Mouse (Mus musculus) forebrain, embryonic 10.5 days (tissue): ENCODE data around the gene Cd70. TPM values are rescaled to one million over a fixed set of nuclear protein-coding genes. Genes with fewer than 3 reads are reported as not detected.

ENCODE experiments used
- DNase-seq: peaks from one replicate; pipeline ENCODE4 v3.0.0-alpha.2; 2017; ENCODE audit warnings: low spot score; ENCODE audit errors: extremely low spot score
- H3K27ac ChIP-seq: fragments of 300-500 bp; sonication (generic); 2 replicates; pipeline ENCODE4 v1.5.1; 2016; ENCODE audit warnings: mild to moderate bottlenecking
- H3K27me3 ChIP-seq: fragments of 300-500 bp; sonication (generic); 2 replicates; pipeline ENCODE4 v1.6.1; 2016; ENCODE audit warnings: mild to moderate bottlenecking; ENCODE audit not compliant: poor library complexity, severe bottlenecking
- H3K36me3 ChIP-seq: fragments of 300-500 bp; sonication (generic); replicated peaks from 2 replicates; pipeline ENCODE4 v1.6.1; 2016; ENCODE audit warnings: mild to moderate bottlenecking, moderate library complexity
- H3K4me1 ChIP-seq: fragments of 300-500 bp; sonication (generic); 2 replicates; pipeline ENCODE4 v1.6.1; 2016
- H3K4me3 ChIP-seq: fragments of 300-500 bp; sonication (generic); 2 replicates; pipeline ENCODE4 v1.5.1; 2016; ENCODE audit warnings: mild to moderate bottlenecking, moderate library complexity
- H3K9me3 ChIP-seq: fragments of 300-500 bp; sonication (generic); 2 replicates; pipeline ENCODE4 v1.6.1; 2016; ENCODE audit warnings: mild to moderate bottlenecking, moderate library complexity
- WGBS: fragments of 180-500 bp; shearing (Covaris S2); methylation state at CpG from one replicate; pipeline ENCODE4 v1.1.7; 2016; 5-methylcytosine and 5-hydroxymethylcytosine counted together
- polyA plus RNA-seq: library from polyadenylated mRNA; unstranded; fragments of >200 nt; fragmentation: Nextera tagmentation; extraction: Ambion mirVana; gene quantifications from 2 replicates; pipeline ENCODE4 v1.2.1, GENCODE M21; 2016

The Cd70 gene
- polyA plus RNA-seq, 1 experiment from 2014 or later, result not detected

- Histone ChIP-seq H3K27ac (peak within 1 kb of the TSS; percentile 90), H3K36me3 (peaks cover 23% of the 10 kb centered on the region), H3K27me3 (no peaks in the 10 kb centered on the region), H3K4me1 (peaks cover 31% of the 10 kb centered on the region), H3K4me3 (peak within 1 kb of the TSS; percentile 65), H3K9me3 (no peaks in the 10 kb centered on the region)
- under 1% methylated on average over 54 of the region's 61 CpGs for WGBS
- DNase-seq, result peak; percentile 71
Observed at GRCm38 (mm10) chr17:57105181-57106034, 44.2 kb downstream of the Cd70 start, which contains the start of gene Tnfsf9. Gene Tnfsf9, plus strand, starts transcription at chr17:57105325.

DNA sequence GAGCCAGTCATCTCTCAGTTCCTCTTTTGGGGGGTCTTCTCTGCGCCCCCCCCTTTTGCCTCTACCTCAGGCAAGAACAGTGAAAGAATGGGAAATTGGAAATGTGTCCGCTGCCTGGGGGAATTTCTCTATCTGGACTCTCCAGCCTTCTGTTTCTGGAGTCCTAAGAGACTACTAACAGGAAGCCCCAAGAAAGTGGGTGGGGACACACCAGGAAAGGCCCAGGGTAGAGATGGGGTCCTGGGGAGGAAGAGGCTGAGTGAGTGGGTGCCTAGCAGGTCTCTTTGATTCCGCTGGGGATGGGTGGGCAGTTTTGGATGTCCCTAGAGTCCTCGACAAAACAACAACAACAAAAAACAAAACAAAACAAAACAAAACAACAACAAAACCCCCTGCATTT, 45.1 kb downstream of the Cd70 start:
- peak overlapping the region; percentile 90 for H3K27ac ChIP-seq
- no peak for DNase-seq
- no peaks in the 10 kb centered on the region for H3K9me3 ChIP-seq
- H3K4me3 ChIP-seq, result peak overlapping the region; percentile 65
- 44% methylated on average over 4 of the region's 4 CpGs for WGBS
- peaks cover 23% of the 10 kb centered on the region for H3K36me3 ChIP-seq
- no peaks in the 10 kb centered on the region for H3K27me3 ChIP-seq
- peaks cover 38% of the 10 kb centered on the region for H3K4me1 ChIP-seq

DNA sequence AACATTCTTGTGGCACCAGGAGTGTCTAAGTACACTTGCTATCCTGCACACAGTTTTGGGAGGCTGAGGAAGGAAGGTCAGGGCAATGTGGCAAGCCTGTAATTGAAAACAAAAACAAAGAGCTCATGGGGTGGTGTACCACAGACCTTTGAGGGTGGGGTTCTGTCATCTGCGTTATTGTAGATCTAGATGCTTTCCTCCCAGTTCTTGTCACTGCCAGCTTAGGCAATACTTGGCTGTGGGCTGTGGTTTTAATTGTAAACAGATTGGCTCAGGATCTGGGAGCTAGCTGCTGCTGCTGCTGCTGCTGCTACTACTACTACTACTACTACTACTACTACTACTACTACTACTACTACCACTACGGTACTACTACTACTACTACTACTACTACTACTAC, 47.3 kb downstream of the Cd70 start:
- 74% methylated on average over 2 of the region's 2 CpGs for WGBS
- no peaks in the 10 kb centered on the region for H3K27me3 ChIP-seq
- H3K36me3 ChIP-seq, result peaks cover 14% of the 10 kb centered on the region
- peaks cover 37% of the 10 kb centered on the region for H3K4me1 ChIP-seq
- no peak overlapping the region for H3K4me3 ChIP-seq
- DNase-seq, result no peak
- H3K9me3 ChIP-seq, result no peaks in the 10 kb centered on the region
- H3K27ac ChIP-seq, result no peak overlapping the region

DNA sequence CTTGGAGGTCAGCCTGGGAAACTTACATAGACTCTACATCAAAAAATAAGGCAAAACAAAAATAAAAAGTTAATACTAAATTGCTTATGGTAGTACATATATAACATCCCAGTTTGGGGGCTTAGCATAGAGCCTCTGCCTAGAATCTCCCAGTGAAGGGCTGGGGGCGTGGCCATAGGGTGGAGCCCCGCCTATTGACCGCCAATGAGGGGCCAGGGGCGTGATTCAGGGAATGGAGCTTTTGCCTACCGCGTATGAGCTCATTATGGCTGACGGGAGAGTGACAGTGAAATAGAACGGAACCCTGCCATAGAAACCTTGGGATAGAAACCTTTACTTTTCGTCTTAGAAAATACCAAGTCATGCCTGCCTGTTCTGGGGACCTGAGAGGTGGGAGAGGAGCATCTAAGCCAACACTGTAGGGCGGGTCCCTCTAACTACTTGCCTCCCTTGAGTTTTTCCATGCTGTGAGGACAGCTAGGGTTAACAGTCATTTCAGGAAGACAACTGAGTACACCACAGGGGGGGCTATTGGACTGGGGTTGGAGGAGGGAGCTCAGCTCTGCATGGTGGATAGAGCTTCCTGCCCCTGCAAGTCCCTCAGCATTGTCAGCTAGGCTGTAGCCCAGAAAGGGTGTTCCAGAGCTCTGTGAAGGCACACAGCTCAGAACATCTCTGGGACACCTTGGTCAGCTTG, 49.8 kb downstream of the Cd70 start:
- Histone ChIP-seq H3K4me3 (no peak overlapping the region), H3K27me3 (peaks cover 14% of the 10 kb centered on the region), H3K4me1 (peaks cover 26% of the 10 kb centered on the region), H3K9me3 (no peaks in the 10 kb centered on the region), H3K36me3 (peaks cover 7% of the 10 kb centered on the region; the same call in 1 of the 2 replicates), H3K27ac (no peak overlapping the region)
- WGBS, result 5% methylated on average over 10 of the region's 10 CpGs
- DNase-seq, result no peak

DNA sequence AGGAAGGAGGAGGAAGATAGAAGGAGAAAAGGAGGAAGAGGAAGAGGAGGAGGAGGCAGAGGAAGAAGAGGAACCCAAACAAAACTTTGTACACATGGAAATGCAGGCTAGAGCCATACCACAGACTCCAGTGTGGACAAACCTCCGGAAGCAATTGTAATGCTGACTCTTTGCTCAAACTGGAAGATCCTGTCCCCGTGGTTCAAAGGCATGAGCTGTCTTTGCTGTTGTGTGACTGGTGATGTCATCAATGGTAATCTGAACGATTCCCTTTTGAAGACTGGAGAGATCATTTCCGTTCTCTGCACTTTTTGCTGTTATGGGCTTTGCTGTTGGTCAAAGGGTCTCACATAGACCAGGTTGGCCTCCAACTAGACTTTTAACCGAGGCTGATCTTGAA, 51.3 kb downstream of the Cd70 start:
- Histone ChIP-seq H3K9me3 (no peaks in the 10 kb centered on the region), H3K27ac (no peak overlapping the region), H3K4me1 (peaks cover 20% of the 10 kb centered on the region), H3K4me3 (no peak overlapping the region), H3K27me3 (peaks cover 16% of the 10 kb centered on the region), H3K36me3 (peaks cover 7% of the 10 kb centered on the region; the same call in 1 of the 2 replicates)
- 87% methylated on average over 5 of the region's 5 CpGs for WGBS
- DNase-seq, result no peak

DNA sequence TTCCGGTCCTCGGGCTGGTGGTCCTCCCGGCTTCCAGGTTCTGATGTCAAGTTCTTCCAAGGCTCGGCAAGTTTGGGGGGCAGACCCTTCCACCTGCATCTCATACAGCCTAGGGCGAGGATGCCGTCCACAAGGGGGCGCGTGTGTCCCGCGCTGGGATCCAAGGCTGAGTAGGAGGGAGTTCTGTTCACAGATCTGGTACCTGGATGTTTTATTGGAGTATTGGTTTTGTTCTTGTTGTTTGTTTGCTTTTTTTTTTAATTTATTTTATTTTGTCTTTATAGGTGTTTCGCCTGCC, 53.0 kb downstream of the Cd70 start:
- WGBS, result 1% methylated on average over 11 of the region's 11 CpGs
- H3K36me3 ChIP-seq, result peaks cover 2% of the 10 kb centered on the region; the same call in 1 of the 2 replicates
- no peaks in the 10 kb centered on the region for H3K9me3 ChIP-seq
- peak overlapping the region; percentile 43 for H3K4me3 ChIP-seq
- no peak overlapping the region for H3K27ac ChIP-seq
- DNase-seq, result peak; percentile 85
- peaks cover 20% of the 10 kb centered on the region for H3K4me1 ChIP-seq
- peaks cover 16% of the 10 kb centered on the region for H3K27me3 ChIP-seq

Other genes starting within 250 kb of the Cd70 start
- gene Mllt1, start 214.4 kb downstream of the Cd70 start, polyA plus RNA-seq, result 72.7 and 74.6 TPM in 2 replicates
- not detected in 2 replicates for gene Acer1, start 167.7 kb downstream of the Cd70 start, polyA plus RNA-seq
- gene Clpp, start 159.5 kb downstream of the Cd70 start, polyA plus RNA-seq, result 186 and 188 TPM in 2 replicates
- 37.0 and 38.6 TPM in 2 replicates for gene Alkbh7, start 152.4 kb downstream of the Cd70 start, polyA plus RNA-seq
- gene Pspn, start 149.8 kb downstream of the Cd70 start, polyA plus RNA-seq, result 0.35 and 0.50 TPM in 2 replicates
- 82.3 and 83.9 TPM in 2 replicates for gene Gtf2f1, start 138.5 kb downstream of the Cd70 start, polyA plus RNA-seq
- gene Gm17949, start 138.3 kb downstream of the Cd70 start, polyA plus RNA-seq, result 0.34 and 0.43 TPM in 2 replicates
- gene Khsrp, start 118.3 kb downstream of the Cd70 start, polyA plus RNA-seq, result 47.7 and 50.2 TPM in 2 replicates
- gene Slc25a41, start 108.1 kb downstream of the Cd70 start, polyA plus RNA-seq, result not detected in 2 replicates
- gene Crb3, start 90.7 kb downstream of the Cd70 start, polyA plus RNA-seq, result 3.6 and 4.0 TPM in 2 replicates
- 10.0 and 10.6 TPM in 2 replicates for gene Slc25a23, start 89.9 kb downstream of the Cd70 start, polyA plus RNA-seq
- gene Dennd1c, start 71.3 kb downstream of the Cd70 start, polyA plus RNA-seq, result 2.7 and 4.1 TPM in 2 replicates
- gene Tubb4a, start 62.0 kb downstream of the Cd70 start, polyA plus RNA-seq, result 36.2 and 40.1 TPM in 2 replicates
- 10.6 and 11.3 TPM in 2 replicates for gene Tnfsf9, start 44.5 kb downstream of the Cd70 start, polyA plus RNA-seq
- 0.15 and 0.16 TPM in 2 replicates for gene Tnfsf14, start 44.4 kb upstream of the Cd70 start, polyA plus RNA-seq
- 0.30 TPM in 1 of 2 replicates, not detected in the other for gene C3, start 78.4 kb upstream of the Cd70 start, polyA plus RNA-seq
- gene Gpr108, start 98.7 kb upstream of the Cd70 start, polyA plus RNA-seq, result 22.7 and 22.8 TPM in 2 replicates
- 43.8 and 49.9 TPM in 2 replicates for gene Trip10, start 99.7 kb upstream of the Cd70 start, polyA plus RNA-seq
- gene Vav1, start 129.3 kb upstream of the Cd70 start, polyA plus RNA-seq, result 1.4 and 1.7 TPM in 2 replicates
- gene Adgre1, start 208.9 kb upstream of the Cd70 start, polyA plus RNA-seq, result 0.90 and 1.5 TPM in 2 replicates